Comparison of ENCODE assay signal across 14 mouse cellular contexts in genomic region chr5:111730560-111731167, GRCm38 (mm10). TPM values are rescaled to one million over a fixed set of nuclear protein-coding genes. Genes with fewer than 3 reads are reported as not detected.
A peak's percentile ranks its signal among the peaks of the same experiment; 100 is the strongest.
DNase-seq lines count a peak whose midpoint lies in the region; ATAC-seq lines count a peak whose summit lies in the region.
"Had no signal": no experiment of that assay in that cellular context is flagged by ENCODE, and none has a peak within 500 bp of the region (broad histone marks: within the 10 kb centered on the region; RNA-seq: fewer than 3 reads in every experiment).

No protein-coding gene starts in this region.

- peaks cover 15% of the 10 kb centered on the region for H3K27me3 ChIP-seq in kidney, embryonic 15.5 days
- no peaks in the 10 kb centered on the region for H3K27me3 ChIP-seq in forebrain, embryonic 11.5 days (ENCODE audit: control insufficient read depth, insufficient read depth, low read length)
- H3K27me3 ChIP-seq in limb, embryonic 12.5 days: peaks cover 29% of the 10 kb centered on the region

- H3K9me3 ChIP-seq in kidney, embryonic 15.5 days (replicated peaks): 0 out of 2 replicates have a peak, but pooled peaks cover 6% of the 10 kb centered on the region
- H3K9me3 ChIP-seq in forebrain, embryonic 11.5 days (ENCODE audit: control insufficient read depth, low read length): peaks cover 3% of the 10 kb centered on the region; the same call in 1 of the 2 replicates
- H3K9me3 ChIP-seq in limb, embryonic 12.5 days: 0 out of 2 replicates have a peak, but pooled peaks cover 6% of the 10 kb centered on the region

- H3K4me1 ChIP-seq in kidney, embryonic 15.5 days: peaks cover 11% of the 10 kb centered on the region
- peaks cover 7% of the 10 kb centered on the region for H3K4me1 ChIP-seq in forebrain, embryonic 11.5 days (replicated peaks; ENCODE audit: control insufficient read depth, insufficient read depth, low read length)
- peaks cover 14% of the 10 kb centered on the region for H3K4me1 ChIP-seq in limb, embryonic 12.5 days (replicated peaks)

- 8% methylated on average over 16 of the region's 16 CpGs for WGBS in kidney, embryonic 15.5 days
- WGBS in forebrain, embryonic 11.5 days: 28% methylated on average over 16 of the region's 16 CpGs
- WGBS in limb, embryonic 12.5 days: 14% methylated on average over 16 of the region's 16 CpGs

- ATAC-seq in kidney, embryonic 15.5 days (replicated peaks; ENCODE audit: low FRiP score): peak; percentile 73
- ATAC-seq in forebrain, embryonic 11.5 days (replicated peaks; ENCODE audit: low FRiP score): no peak
- ATAC-seq in limb, embryonic 12.5 days (ENCODE audit: insufficient number of reproducible peaks, insufficient read depth, low FRiP score, low TSS enrichment, low read depth): no peak
- ATAC-seq: activated CD4-positive, CD25-positive, alpha-beta regulatory T cell, adult 4 months had no signal

- H3K9ac ChIP-seq in kidney, embryonic 15.5 days: no peak overlapping the region
- peak overlapping the region; percentile 21; the same call in 1 of the 2 replicates for H3K9ac ChIP-seq in forebrain, embryonic 11.5 days (ENCODE audit: low read length)
- H3K9ac ChIP-seq in limb, embryonic 12.5 days (replicated peaks): 0 out of 2 replicates have a peak overlapping the region, but pooled peaks have one; percentile 6

- no peak overlapping the region for H3K4me3 ChIP-seq in kidney, embryonic 15.5 days (replicated peaks)
- no peak overlapping the region for H3K4me3 ChIP-seq in forebrain, embryonic 11.5 days (ENCODE audit: low read depth, low read length)
- no peak overlapping the region for H3K4me3 ChIP-seq in limb, embryonic 12.5 days (replicated peaks)
- H3K4me3 ChIP-seq: erythroblast, embryonic 14.5 days had no signal

- 0 out of 2 replicates have a peak overlapping the region, but pooled peaks have one; percentile 30 for H3K4me2 ChIP-seq in kidney, embryonic 15.5 days
- no peak overlapping the region for H3K4me2 ChIP-seq in forebrain, embryonic 11.5 days (ENCODE audit: low read depth, low read length, severe bottlenecking)
- no peak overlapping the region for H3K4me2 ChIP-seq in limb, embryonic 12.5 days

- H3K27ac ChIP-seq in kidney, embryonic 15.5 days: peak overlapping the region; percentile 33; the same call in 1 of the 2 replicates
- H3K27ac ChIP-seq in forebrain, embryonic 11.5 days (ENCODE audit: low read depth, low read length): 0 out of 2 replicates have a peak overlapping the region, but pooled peaks have one; percentile 21
- H3K27ac ChIP-seq in limb, embryonic 12.5 days: no peak overlapping the region
- H3K27ac ChIP-seq: macrophage had no signal

- no peaks in the 10 kb centered on the region for H3K36me3 ChIP-seq in kidney, embryonic 15.5 days
- H3K36me3 ChIP-seq in forebrain, embryonic 11.5 days (ENCODE audit: control insufficient read depth, insufficient read depth, low read length): no peaks in the 10 kb centered on the region; the same call in 1 of the 2 replicates
- H3K36me3 ChIP-seq in limb, embryonic 12.5 days: no peaks in the 10 kb centered on the region

- no peak for DNase-seq in kidney, adult 8-10 months
- no peak for DNase-seq in forebrain, embryonic 11.5 days (ENCODE audit: low spot score)
- peak; percentile 20 for DNase-seq in retina, adult 2 months (ENCODE audit: low read depth, low spot score)
- no peak for DNase-seq in ovary, adult 18-20 months (ENCODE audit: low spot score)
- DNase-seq in adrenal gland, postnatal 4 days (ENCODE audit: low spot score in 2 of 2): no peak
- DNase-seq in thymus, postnatal 0 days (ENCODE audit: low spot score): no peak
- DNase-seq: cerebellum, adult 11-12 months; liver had no signal

RNA-seq across cellular contexts. Expression of gene Gm26897, which starts 3.1 kb away (rescaled TPM):
- polyA plus RNA-seq in kidney, embryonic 15.5 days (2015; fragmentation: Nextera tagmentation; extraction: Ambion mirVana): not detected in 2 replicates
- polyA plus RNA-seq in forebrain, embryonic 11.5 days (2014; fragmentation: Nextera tagmentation; extraction: Ambion mirVana): not detected in 2 replicates
- not detected in 2 replicates for polyA plus RNA-seq in limb, embryonic 12.5 days (2016; fragmentation: Nextera tagmentation; extraction: Ambion mirVana)
- not detected for total RNA-seq in adrenal gland, postnatal 4 days (2021)
- polyA plus RNA-seq in thymus, postnatal 0 days (2015; fragmentation: Nextera tagmentation; extraction: Ambion mirVana): not detected in 2 replicates
- polyA plus RNA-seq: activated CD4-positive, CD25-positive, alpha-beta regulatory T cell, adult 4 months; erythroblast, embryonic 14.5 days; large intestine, adult 2 months; macrophage had no signal
